Mouse (Mus musculus) small intestine, adult 2 months (tissue): Measurements from ENCODE around the gene Clcn3. TPM values are rescaled to one million over a fixed set of nuclear protein-coding genes. Genes with fewer than 3 reads are reported as not detected.

Experiments used
- H3K27ac ChIP-seq: fragments of 200-500 bp; 2 replicates; pipeline ENCODE4 v1.5.1; 2012; ENCODE audit warnings: low read depth, low read length, control low read depth, inconsistent platforms; ENCODE audit not compliant: insufficient read depth
- H3K27me3 ChIP-seq: fragments of 200-500 bp; 2 replicates; pipeline ENCODE4 v1.6.1; 2012; ENCODE audit warnings: mild to moderate bottlenecking, moderate library complexity, low read length, inconsistent platforms; ENCODE audit not compliant: control insufficient read depth, insufficient read depth
- H3K36me3 ChIP-seq: fragments of 200-500 bp; 2 replicates; pipeline ENCODE4 v1.6.1; 2012; ENCODE audit warnings: mild to moderate bottlenecking, low read length, control low read depth, inconsistent platforms; ENCODE audit not compliant: control insufficient read depth, insufficient read depth
- H3K4me1 ChIP-seq: fragments of 200-500 bp; 2 replicates; pipeline ENCODE4 v1.6.1; 2012; ENCODE audit warnings: low read length, inconsistent platforms, mixed read lengths; ENCODE audit not compliant: control insufficient read depth, insufficient read depth, insufficient read length
- H3K4me3 ChIP-seq: fragments of 200-500 bp; 2 replicates; pipeline ENCODE4 v1.5.1; 2012; ENCODE audit warnings: low read depth, mild to moderate bottlenecking, control low read depth, inconsistent platforms, low read length, moderate library complexity
- CTCF ChIP-seq: fragments of 200-500 bp; IDR thresholded peaks from 2 replicates; pipeline ENCODE4 v1.5.1; 2012; ENCODE audit warnings: low read depth, mild to moderate bottlenecking, control low read depth, inconsistent platforms, low read length, moderate library complexity, mixed read lengths; ENCODE audit not compliant: insufficient replicate concordance, insufficient read length; ENCODE audit errors: extremely low read depth
- POLR2A ChIP-seq: fragments of 200-500 bp; IDR thresholded peaks from 2 replicates; pipeline ENCODE4 v1.6.1; 2012; ENCODE audit warnings: low read depth, mild to moderate bottlenecking, control low read depth, inconsistent platforms, low read length, moderate library complexity
- WGBS: fragments of 180-500 bp; shearing (Covaris S2); methylation state at CpG from one replicate; pipeline ENCODE4 v1.1.7; 2018; 5-methylcytosine and 5-hydroxymethylcytosine counted together
- polyA plus RNA-seq: library from polyadenylated mRNA; depleted of rRNA; stranded (reverse); fragments of >200 nt; gene quantifications from 2 replicates; pipeline ENCODE4 v1.2.3, GENCODE M21; 2012

Gene Clcn3
- polyA plus RNA-seq, 1 experiment = 9.3 TPM

- H3K27ac ChIP-seq = peak overlapping the region; percentile 10; the same call in 1 of the 2 replicates
- under 1% methylated on average over 23 of the region's 23 CpGs for WGBS
- no peaks in the 10 kb centered on the region for H3K27me3 ChIP-seq
These were observed 92.6 kb downstream of the Clcn3 start for GRCm38 (mm10) chr8:60890520-60890874.

GRCm38 (mm10) chr8:60889843-60890519 lies 93.1 kb downstream of the Clcn3 start, which contains the start of gene Hpf1:
TSS of gene Hpf1 (plus strand) at chr8:60890418.
- H3K4me3 ChIP-seq = peak within 1 kb of the TSS; percentile 100
- WGBS = 4% methylated on average over 43 of the region's 43 CpGs
- no peaks in the 10 kb centered on the region for H3K36me3 ChIP-seq
- peak; percentile 71 for TF ChIP-seq POLR2A
- no peak for TF ChIP-seq CTCF
- peaks cover 3% of the 10 kb centered on the region for H3K4me1 ChIP-seq
- peak within 1 kb of the TSS; percentile 10; the same call in 1 of the 2 replicates for H3K27ac ChIP-seq
- no peaks in the 10 kb centered on the region for H3K27me3 ChIP-seq

More at GRCm38 (mm10) chr8:60890520-60890874, 92.6 kb downstream of the Clcn3 start:
- H3K36me3 ChIP-seq = no peaks in the 10 kb centered on the region
- TF ChIP-seq CTCF (no peak), POLR2A (no peak)
- peak overlapping the region; percentile 100 for H3K4me3 ChIP-seq
- peaks cover 3% of the 10 kb centered on the region for H3K4me1 ChIP-seq

GRCm38 (mm10) chr8:60889131-60889842 lies 93.8 kb downstream of the Clcn3 start:
- peaks cover 3% of the 10 kb centered on the region for H3K4me1 ChIP-seq
- H3K36me3 ChIP-seq = no peaks in the 10 kb centered on the region
- H3K4me3 ChIP-seq = no peak overlapping the region
- H3K27ac ChIP-seq = no peak overlapping the region
- no peaks in the 10 kb centered on the region for H3K27me3 ChIP-seq
- WGBS = 73% methylated on average over 11 of the region's 11 CpGs
- TF ChIP-seq POLR2A (no peak), CTCF (no peak)

GRCm38 (mm10) chr8:60886736-60887135 lies 96.4 kb downstream of the Clcn3 start:
- Histone ChIP-seq H3K4me3 (no peak overlapping the region), H3K27me3 (no peaks in the 10 kb centered on the region)
- TF ChIP-seq CTCF = no peak
- no peak for TF ChIP-seq POLR2A

GRCm38 (mm10) chr8:60883419-60884137 lies 99.5 kb downstream of the Clcn3 start:
- no peak overlapping the region for H3K4me3 ChIP-seq
- no peaks in the 10 kb centered on the region for H3K27me3 ChIP-seq
- 72% methylated on average over 4 of the region's 4 CpGs for WGBS
- H3K36me3 ChIP-seq = no peaks in the 10 kb centered on the region
- H3K4me1 ChIP-seq = no peaks in the 10 kb centered on the region
- TF ChIP-seq POLR2A (no peak), CTCF (no peak)
- H3K27ac ChIP-seq = no peak overlapping the region

More at GRCm38 (mm10) chr8:60886736-60887135, 96.4 kb downstream of the Clcn3 start:
- H3K4me1 ChIP-seq = peaks cover 3% of the 10 kb centered on the region
- H3K27ac ChIP-seq = no peak overlapping the region
- H3K36me3 ChIP-seq = no peaks in the 10 kb centered on the region
- WGBS = 26% methylated on average over 6 of the region's 6 CpGs

GRCm38 (mm10) chr8:60878617-60879016 lies 104.5 kb downstream of the Clcn3 start:
- Histone ChIP-seq H3K27me3 (no peaks in the 10 kb centered on the region), H3K4me3 (no peak overlapping the region), H3K36me3 (no peaks in the 10 kb centered on the region), H3K27ac (no peak overlapping the region), H3K4me1 (no peaks in the 10 kb centered on the region)
- TF ChIP-seq CTCF = no peak
- no peak for TF ChIP-seq POLR2A
- 57% methylated on average over 2 of the region's 2 CpGs for WGBS
